Mouse (Mus musculus) thymus, postnatal 14 days (tissue): ENCODE data around the gene Dapk1.

Experiments used
- DNase-seq: peaks from one replicate; pipeline ENCODE4 v3.0.0; 2021

Gene Dapk1

GRCm38 (mm10) chr13:60618287-60618686 is 16.5 kb downstream of the Dapk1 start:
- no peak for DNase-seq

GRCm38 (mm10) chr13:60619723-60620122 is 18.0 kb downstream of the Dapk1 start:
- no peak for DNase-seq

- DNase-seq, result no peak
Measured at GRCm38 (mm10) chr13:60621411-60621965, 19.7 kb downstream of the Dapk1 start.

DNA sequence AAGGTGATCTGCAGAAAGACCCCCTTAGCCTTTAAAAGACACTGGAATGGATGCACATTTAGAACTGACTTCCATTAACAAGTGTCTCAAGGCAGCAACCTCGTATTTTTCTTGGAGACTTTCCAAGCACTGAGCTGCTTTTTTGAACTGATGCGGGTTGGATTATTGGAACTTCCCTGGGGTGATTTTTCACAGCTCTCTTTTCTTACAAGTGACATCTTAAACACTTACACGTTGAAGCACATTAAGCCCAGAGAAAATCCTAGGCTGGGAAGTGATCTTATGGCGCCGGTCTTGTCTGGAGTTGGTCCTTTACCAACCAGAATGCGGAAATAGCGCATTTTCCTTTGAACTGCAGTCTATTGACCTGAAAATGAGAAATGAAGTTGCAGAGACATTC is 23.8 kb downstream of the Dapk1 start:
- DNase-seq, result no peak

- DNase-seq, result no peak
Measured at GRCm38 (mm10) chr13:60627843-60628656, 26.3 kb downstream of the Dapk1 start.

DNA sequence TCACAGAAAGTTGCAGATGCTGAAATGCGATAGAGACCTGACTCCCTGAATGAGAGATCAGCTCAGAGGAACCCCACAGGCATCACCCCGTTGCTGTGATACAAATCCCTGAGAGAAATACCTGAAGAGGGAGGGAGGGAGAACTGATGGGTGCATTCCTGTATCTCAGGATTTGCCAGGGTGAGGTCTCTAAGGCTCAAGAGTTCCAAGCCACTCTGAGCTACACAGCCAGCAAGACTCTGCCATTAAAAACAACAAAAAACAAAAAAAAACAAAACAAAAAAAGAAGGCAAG is 26.9 kb downstream of the Dapk1 start:
- DNase-seq, result no peak

DNA sequence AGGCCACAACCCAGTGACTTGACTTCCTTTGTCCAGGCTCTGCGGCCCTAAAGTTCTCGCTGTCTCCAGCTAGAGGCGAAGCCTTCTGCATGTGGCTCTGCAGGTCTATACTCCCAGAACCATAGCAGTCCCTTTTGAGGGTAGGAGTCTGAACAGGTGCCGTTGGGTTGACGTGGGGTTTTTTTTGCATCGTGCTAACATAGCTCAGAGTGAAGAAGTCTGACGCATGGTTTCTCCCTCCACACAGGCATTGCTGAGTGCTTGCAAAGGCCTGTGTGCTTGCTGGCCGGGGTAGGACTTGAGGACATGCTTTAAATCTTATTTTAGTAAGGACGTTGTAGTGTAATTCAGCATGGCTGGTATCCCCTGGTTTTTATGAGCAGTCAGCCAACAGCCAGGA is 27.7 kb downstream of the Dapk1 start:
- no peak for DNase-seq

DNA sequence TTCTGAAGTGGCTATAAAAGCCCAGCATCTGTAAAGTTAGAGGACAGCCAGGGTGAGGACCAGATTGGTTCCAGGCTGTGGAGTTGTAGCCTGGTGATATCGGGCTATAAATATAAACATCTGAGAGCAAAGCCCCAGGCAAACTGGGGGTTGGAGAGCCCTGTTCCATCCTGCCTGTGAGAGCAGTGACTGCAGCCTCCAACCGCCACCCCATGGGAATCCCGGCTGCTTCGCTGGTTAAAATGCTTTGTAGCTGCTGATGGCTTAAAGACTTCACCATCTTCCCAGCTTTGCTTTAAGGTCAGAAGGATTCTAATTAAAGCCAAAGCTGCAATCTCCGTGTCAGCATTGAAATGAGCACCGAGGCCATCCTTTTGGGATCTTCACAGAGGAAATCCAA is 32.2 kb downstream of the Dapk1 start:
- no peak for DNase-seq

DNA sequence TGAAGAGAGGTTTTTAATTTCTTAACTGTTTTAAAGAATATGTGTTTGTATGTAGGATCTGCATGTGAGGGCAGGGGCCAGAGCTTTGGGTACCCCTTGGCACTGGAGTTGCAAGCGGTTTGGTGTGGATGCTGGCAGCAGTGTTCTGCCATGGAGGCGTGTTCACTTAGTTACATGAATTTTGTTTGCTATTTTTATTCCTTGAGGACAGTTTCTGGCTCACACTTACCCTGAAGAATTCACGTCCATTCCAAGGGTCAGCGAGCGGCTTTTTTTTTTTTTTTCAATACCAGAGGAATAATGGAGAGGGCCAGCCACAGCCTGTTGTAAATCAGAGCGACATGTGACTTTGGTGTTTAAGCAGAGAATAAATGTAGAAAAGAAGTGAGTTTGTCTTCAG is 33.9 kb downstream of the Dapk1 start:
- DNase-seq, result no peak

DNA sequence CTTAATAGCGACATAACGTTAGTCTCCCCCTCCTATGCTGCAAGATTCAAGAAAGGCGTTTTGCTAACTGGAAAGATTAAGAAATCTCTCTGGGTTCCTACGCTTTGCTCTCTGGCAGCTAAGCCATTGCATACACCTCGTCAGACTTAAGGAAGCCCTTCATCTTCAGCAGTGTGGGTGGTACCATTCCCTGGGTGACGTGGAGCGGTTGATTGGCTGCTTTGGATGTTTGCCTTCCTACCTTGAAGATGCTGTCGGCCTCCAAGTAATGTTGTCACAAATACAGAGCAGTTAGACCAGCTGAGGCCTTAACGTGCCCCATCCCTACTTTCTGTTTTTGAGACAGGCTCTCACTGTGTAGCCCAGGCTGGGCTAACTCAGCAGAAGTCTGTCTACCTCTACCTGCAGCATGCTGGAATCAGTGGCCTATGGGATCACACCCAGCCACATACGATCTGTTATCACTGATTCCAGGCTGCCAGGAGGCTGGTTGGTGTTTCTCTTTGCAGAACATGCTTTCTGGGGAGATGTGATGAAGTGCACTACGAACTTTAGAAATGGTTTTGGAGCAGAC is 37.8 kb downstream of the Dapk1 start:
- DNase-seq, result no peak

DNA sequence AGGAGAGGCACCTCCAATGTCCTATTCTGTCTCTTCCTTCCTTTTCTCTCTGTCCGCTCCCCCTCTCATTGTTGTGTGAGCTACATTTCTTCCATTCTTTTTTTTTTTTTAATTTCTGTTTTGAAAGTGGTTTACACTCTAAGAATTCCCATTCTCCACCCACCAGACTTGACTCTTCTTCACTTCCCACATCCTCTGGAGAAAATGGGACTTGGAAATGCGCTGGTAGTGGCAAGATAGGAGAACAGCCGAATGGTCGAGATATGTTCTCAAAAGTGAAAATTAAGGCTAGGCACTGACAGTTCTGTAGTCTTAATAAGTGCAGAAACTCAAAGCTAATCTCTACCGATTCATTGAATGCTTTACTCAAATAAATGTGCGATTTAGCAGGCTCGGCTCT is 38.7 kb downstream of the Dapk1 start:
- no peak for DNase-seq

DNA sequence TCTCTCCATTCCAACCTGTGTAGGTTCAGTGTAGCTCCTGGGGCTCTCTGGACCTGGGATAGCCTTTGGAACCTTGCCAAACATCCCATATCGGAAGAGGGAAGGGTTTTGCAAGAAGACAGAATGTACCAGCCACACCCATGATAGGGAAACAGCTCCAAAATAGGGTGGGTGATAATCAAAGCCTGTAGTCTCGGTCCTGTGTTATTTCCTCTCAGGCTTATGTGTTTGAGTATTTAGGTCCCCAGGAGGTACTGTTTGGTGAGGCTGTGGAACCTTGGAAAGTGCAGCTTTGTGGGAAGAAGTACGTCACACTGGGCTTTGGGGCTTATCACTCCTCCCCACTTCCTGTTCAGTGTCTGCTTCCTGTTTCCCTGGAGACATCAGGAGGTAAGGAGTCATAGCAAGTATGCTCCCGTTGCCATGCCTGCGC is 42.7 kb downstream of the Dapk1 start:
- DNase-seq, result no peak

GRCm38 (mm10) chr13:60646791-60647190 is 45.0 kb downstream of the Dapk1 start:
- DNase-seq, result no peak

DNA sequence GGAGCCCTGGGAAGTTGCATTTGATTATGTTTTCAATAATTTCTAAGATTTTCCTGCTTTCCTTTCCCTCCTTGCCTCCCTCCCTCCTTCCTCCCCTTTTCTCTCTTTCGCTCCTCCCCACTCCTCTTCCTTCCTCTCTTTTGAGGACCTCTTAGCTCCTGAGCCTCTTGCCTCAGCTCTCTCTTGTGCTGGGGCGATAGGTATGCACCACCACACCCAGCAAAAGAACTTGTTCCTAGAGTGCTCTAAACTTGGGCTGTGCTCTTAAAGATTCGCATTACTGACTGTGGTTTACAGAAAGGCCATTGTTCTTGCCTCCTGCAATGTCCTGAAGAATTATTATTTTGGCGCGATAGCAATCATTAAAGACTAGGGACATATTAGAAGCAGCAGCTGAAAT is 46.6 kb downstream of the Dapk1 start:
- DNase-seq, result no peak

DNA sequence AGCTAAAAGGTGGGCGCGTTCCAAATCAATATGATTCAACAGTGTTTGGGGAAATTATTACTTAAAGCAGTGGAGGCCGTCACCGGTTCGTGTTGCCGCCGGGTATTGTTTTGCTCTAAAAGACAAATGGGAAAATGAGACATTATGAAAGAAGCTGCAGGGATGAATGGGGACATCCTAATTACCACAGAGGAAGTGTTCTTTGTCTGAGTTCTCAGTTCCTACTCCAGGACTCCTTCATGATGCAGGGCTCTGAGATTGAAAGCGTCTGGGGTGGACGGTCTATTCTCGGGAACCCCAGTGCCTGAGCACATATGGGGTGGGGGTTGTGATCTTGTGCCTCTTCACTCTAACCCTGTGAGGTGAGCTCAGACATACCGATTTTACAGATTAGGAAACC is 48.3 kb downstream of the Dapk1 start:
- no peak for DNase-seq

- DNase-seq, result peak; percentile 13
Measured at GRCm38 (mm10) chr13:60654017-60654565, 52.3 kb downstream of the Dapk1 start.

DNA sequence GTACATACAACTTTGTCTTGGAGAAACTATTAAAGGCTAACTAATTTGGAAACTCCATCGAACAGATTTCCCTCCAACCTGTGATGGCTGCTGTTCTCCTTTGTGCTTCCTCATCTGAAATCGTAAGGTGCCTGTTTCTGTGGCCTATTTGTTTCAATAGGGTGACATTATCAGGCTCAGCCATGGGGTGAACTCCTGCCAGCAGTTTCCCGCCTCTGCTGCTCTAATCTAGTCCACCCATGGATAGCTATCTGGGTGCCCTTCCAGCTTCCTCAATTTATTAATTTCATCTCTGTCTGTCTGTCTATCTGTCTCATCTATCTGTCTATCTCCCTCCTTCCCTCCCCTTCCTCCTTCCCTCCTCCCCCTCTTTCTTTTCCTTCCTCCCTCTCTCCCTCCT is 53.5 kb downstream of the Dapk1 start:
- no peak for DNase-seq

GRCm38 (mm10) chr13:60659600-60659999 is 57.9 kb downstream of the Dapk1 start:
- DNase-seq, result no peak

- no peak for DNase-seq
Measured at GRCm38 (mm10) chr13:60660056-60660455, 58.3 kb downstream of the Dapk1 start.

DNA sequence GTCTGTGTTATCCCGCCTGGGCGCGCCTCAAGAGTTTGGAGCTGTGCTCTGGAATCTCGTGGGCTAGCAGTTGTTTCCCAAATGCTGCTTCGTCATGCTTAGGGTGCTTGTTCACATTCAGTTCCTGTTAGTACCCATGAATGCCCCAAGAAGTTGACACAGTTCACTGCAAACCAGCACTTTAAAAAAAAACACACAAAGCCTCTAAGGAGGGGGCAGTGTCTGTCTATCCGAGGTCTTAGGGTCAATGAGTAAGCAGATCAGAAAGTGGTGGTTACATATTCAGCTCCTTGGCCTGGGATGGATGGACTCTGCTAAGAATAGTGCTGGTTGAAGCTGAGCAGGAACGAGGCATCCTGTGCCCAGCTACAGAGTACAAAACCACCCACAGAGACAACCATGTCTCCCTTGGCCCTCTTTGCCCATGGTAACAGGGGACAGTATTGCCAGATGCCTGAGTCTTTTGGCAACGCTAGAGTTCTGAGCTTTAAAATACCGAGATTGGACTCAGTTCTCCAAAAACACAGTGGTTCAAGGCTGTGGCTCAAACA is 59.0 kb downstream of the Dapk1 start:
- no peak for DNase-seq

DNA sequence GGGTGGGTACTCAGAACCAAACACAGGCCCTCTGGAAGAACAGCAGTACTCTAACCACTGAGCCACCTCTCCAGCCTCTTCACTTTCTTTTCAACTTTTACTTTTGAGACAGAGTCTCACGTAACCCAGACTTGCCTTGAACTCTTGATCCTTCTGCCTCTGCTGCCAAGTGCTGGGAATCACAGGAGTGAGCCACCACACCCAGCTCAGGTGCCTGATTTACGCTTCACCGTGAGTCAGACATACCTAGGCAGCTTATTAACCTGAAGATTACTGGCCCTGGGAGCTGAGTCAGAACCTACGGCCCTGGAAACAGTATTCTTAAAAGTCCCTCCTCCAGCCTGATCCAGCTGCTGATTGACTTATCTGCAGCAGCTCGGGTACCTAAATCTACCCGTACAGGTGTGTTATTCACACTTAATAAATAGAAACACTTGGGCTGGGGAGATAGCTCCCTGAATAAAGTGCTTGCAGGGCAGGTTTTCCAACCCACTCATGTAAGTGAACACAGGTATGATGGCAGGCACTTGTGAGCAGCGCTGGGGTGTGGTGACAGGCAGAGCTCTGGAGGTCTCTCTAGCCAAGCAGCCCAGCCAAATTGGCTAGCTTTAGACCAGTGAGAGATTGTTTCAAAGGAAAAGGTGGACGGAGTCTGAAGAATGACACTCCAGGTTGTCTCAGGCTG is 60.9 kb downstream of the Dapk1 start:
- DNase-seq, result no peak

- DNase-seq, result no peak
Measured at GRCm38 (mm10) chr13:60664058-60664457, 62.3 kb downstream of the Dapk1 start.

DNA sequence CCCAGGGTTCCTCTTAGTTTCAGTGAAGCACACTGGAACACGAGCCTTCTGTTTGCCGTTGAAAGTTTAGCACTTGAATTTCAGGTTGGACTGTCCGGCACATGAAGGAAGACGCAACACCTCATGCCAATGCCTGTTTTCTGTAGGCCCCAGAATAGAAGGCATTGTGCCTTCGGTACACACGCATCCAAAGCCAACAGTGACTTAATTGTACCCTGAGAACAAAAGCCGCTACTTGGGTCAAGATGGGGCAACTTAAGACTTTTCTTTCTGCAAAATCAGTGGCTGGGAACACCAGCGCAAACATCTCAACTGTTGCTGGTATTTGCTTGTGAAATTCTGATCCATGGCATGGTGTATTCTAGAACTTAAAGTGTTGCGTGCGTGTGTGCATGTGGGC is 63.1 kb downstream of the Dapk1 start:
- no peak for DNase-seq

- no peak for DNase-seq
Measured at GRCm38 (mm10) chr13:60665402-60665801, 63.7 kb downstream of the Dapk1 start.
